Mouse (Mus musculus): ENCODE data around the gene Ampd2. TPM values are rescaled to one million over a fixed set of nuclear protein-coding genes. Genes with fewer than 3 reads are reported as not detected.

Gene Ampd2
- polyA plus RNA-seq, 1 experiment from 2014 or later: 43.4 TPM

Other genes with a start within 250 kb of the Ampd2 start
- not detected in 2 replicates for gene Eps8l3, start 209.4 kb downstream of the Ampd2 start, polyA plus RNA-seq (2014; fragmentation: Nextera tagmentation; extraction: Ambion mirVana)
- gene Gstm5, start 190.8 kb downstream of the Ampd2 start, polyA plus RNA-seq (2014; fragmentation: Nextera tagmentation; extraction: Ambion mirVana): 174 and 223 TPM in 2 replicates
- gene Gstm7, start 154.8 kb downstream of the Ampd2 start, polyA plus RNA-seq (2014; fragmentation: Nextera tagmentation; extraction: Ambion mirVana): 18.6 and 22.6 TPM in 2 replicates
- 4.4 and 5.7 TPM in 2 replicates for gene Gstm6, start 142.9 kb downstream of the Ampd2 start, polyA plus RNA-seq (2014; fragmentation: Nextera tagmentation; extraction: Ambion mirVana)
- gene Gstm3, start 117.4 kb downstream of the Ampd2 start, polyA plus RNA-seq (2014; fragmentation: Nextera tagmentation; extraction: Ambion mirVana): 0.16 TPM in 1 of 2 replicates, not detected in the other
- gene Gstm2, start 100.2 kb downstream of the Ampd2 start, polyA plus RNA-seq (2014; fragmentation: Nextera tagmentation; extraction: Ambion mirVana): 76.2 and 79.8 TPM in 2 replicates
- 63.0 and 73.6 TPM in 2 replicates for gene Gstm1, start 68.7 kb downstream of the Ampd2 start, polyA plus RNA-seq (2014; fragmentation: Nextera tagmentation; extraction: Ambion mirVana)
- gene Gstm4, start 41.8 kb downstream of the Ampd2 start, polyA plus RNA-seq (2014; fragmentation: Nextera tagmentation; extraction: Ambion mirVana): 17.2 and 18.4 TPM in 2 replicates
- 1.5 and 2.1 TPM in 2 replicates for gene Gnat2, start 6.1 kb upstream of the Ampd2 start, polyA plus RNA-seq (2014; fragmentation: Nextera tagmentation; extraction: Ambion mirVana)
- 115 and 181 TPM in 2 replicates for gene Gnai3, start 59.5 kb upstream of the Ampd2 start, polyA plus RNA-seq (2014; fragmentation: Nextera tagmentation; extraction: Ambion mirVana)
- gene Gpr61, start 68.2 kb upstream of the Ampd2 start, polyA plus RNA-seq (2014; fragmentation: Nextera tagmentation; extraction: Ambion mirVana): 0.09 and 0.18 TPM in 2 replicates
- 3.0 and 3.7 TPM in 2 replicates for gene Amigo1, start 99.7 kb upstream of the Ampd2 start, polyA plus RNA-seq (2014; fragmentation: Nextera tagmentation; extraction: Ambion mirVana)
- gene Cyb561d1, start 114.6 kb upstream of the Ampd2 start, polyA plus RNA-seq (2014; fragmentation: Nextera tagmentation; extraction: Ambion mirVana): 1.4 and 2.2 TPM in 2 replicates
- 16.9 and 21.9 TPM in 2 replicates for gene Atxn7l2, start 124.3 kb upstream of the Ampd2 start, polyA plus RNA-seq (2014; fragmentation: Nextera tagmentation; extraction: Ambion mirVana)
- 2.9 and 4.7 TPM in 2 replicates for gene Sypl2, start 140.0 kb upstream of the Ampd2 start, polyA plus RNA-seq (2014; fragmentation: Nextera tagmentation; extraction: Ambion mirVana)
- 327 and 365 TPM in 2 replicates for gene Psma5, start 170.3 kb upstream of the Ampd2 start, polyA plus RNA-seq (2014; fragmentation: Nextera tagmentation; extraction: Ambion mirVana)
- 10.0 and 17.8 TPM in 2 replicates for gene Sort1, start 197.4 kb upstream of the Ampd2 start, polyA plus RNA-seq (2014; fragmentation: Nextera tagmentation; extraction: Ambion mirVana)

Measured in kidney, embryonic 14.5 days (tissue).